Mouse (Mus musculus): ENCODE data around the gene Fnip2. TPM values are rescaled to one million over a fixed set of nuclear protein-coding genes. Genes with fewer than 3 reads are reported as not detected.

Gene Fnip2
- 4.4 and 6.9 TPM in 2 replicates for polyA plus RNA-seq (2014; fragmentation: Nextera tagmentation; extraction: Ambion mirVana)

- peak within 1 kb of the TSS; percentile 76 for H3K27ac ChIP-seq (ENCODE audit: low read depth, low read length)
Observed at GRCm38 (mm10) chr3:79567703-79568362, at the start of gene Fnip2. Fnip2 (minus strand) TSS chr3:79567796.

GRCm38 (mm10) chr3:79609886-79610285 lies 42.3 kb upstream of the Fnip2 start:
- Histone ChIP-seq H3K36me3 (ENCODE audit: control insufficient read depth, insufficient read depth, low read length) (peaks cover 43% of the 10 kb centered on the region), H3K27ac (ENCODE audit: low read depth, low read length) (no peak overlapping the region), H3K9ac (ENCODE audit: low read depth, low read length) (no peak overlapping the region), H3K4me2 (replicated peaks; ENCODE audit: low read depth, low read length) (no peak overlapping the region), H3K9me3 (ENCODE audit: control insufficient read depth, low read length) (peaks cover 3% of the 10 kb centered on the region; the same call in 1 of the 2 replicates), H3K4me3 (ENCODE audit: low read length) (no peak overlapping the region), H3K4me1 (ENCODE audit: control insufficient read depth, insufficient read depth, low read length) (no peaks in the 10 kb centered on the region), H3K27me3 (ENCODE audit: control insufficient read depth, insufficient read depth, low read length) (no peaks in the 10 kb centered on the region)
- no peak for ATAC-seq (ENCODE audit: low FRiP score, low TSS enrichment)
- 91% methylated on average over 2 of the region's 2 CpGs for WGBS

More at GRCm38 (mm10) chr3:79567703-79568362, at the start of gene Fnip2:
- H3K4me2 ChIP-seq (replicated peaks; ENCODE audit: low read depth, low read length): peak within 1 kb of the TSS; percentile 80
- ATAC-seq (ENCODE audit: low FRiP score, low TSS enrichment): peak; percentile 97
- peak within 1 kb of the TSS; percentile 81 for H3K9ac ChIP-seq (ENCODE audit: low read depth, low read length)
- no peaks in the 10 kb centered on the region for H3K36me3 ChIP-seq (ENCODE audit: control insufficient read depth, insufficient read depth, low read length)
- 0 out of 2 replicates have a peak, but pooled peaks cover 5% of the 10 kb centered on the region for H3K4me1 ChIP-seq (ENCODE audit: control insufficient read depth, insufficient read depth, low read length)
- no peaks in the 10 kb centered on the region for H3K9me3 ChIP-seq (ENCODE audit: control insufficient read depth, low read length)
- H3K27me3 ChIP-seq (ENCODE audit: control insufficient read depth, insufficient read depth, low read length): no peaks in the 10 kb centered on the region
- under 1% methylated on average over 53 of the region's 55 CpGs for WGBS
- peak within 1 kb of the TSS; percentile 82 for H3K4me3 ChIP-seq (ENCODE audit: low read length)

GRCm38 (mm10) chr3:79595468-79595867 lies 27.9 kb upstream of the Fnip2 start:
- Histone ChIP-seq H3K27ac (ENCODE audit: low read depth, low read length) (no peak overlapping the region), H3K4me3 (ENCODE audit: low read length) (no peak overlapping the region), H3K4me1 (ENCODE audit: control insufficient read depth, insufficient read depth, low read length) (0 out of 2 replicates have a peak, but pooled peaks cover 5% of the 10 kb centered on the region), H3K9ac (ENCODE audit: low read depth, low read length) (no peak overlapping the region), H3K36me3 (ENCODE audit: control insufficient read depth, insufficient read depth, low read length) (peaks cover 64% of the 10 kb centered on the region), H3K9me3 (ENCODE audit: control insufficient read depth, low read length) (no peaks in the 10 kb centered on the region), H3K27me3 (ENCODE audit: control insufficient read depth, insufficient read depth, low read length) (no peaks in the 10 kb centered on the region), H3K4me2 (replicated peaks; ENCODE audit: low read depth, low read length) (no peak overlapping the region)
- no peak for ATAC-seq (ENCODE audit: low FRiP score, low TSS enrichment)
- WGBS: 94% methylated on average over 7 of the region's 7 CpGs

GRCm38 (mm10) chr3:79591793-79592471 lies 24.3 kb upstream of the Fnip2 start:
- Histone ChIP-seq H3K27me3 (ENCODE audit: control insufficient read depth, insufficient read depth, low read length) (no peaks in the 10 kb centered on the region), H3K4me1 (ENCODE audit: control insufficient read depth, insufficient read depth, low read length) (0 out of 2 replicates have a peak, but pooled peaks cover 5% of the 10 kb centered on the region)
- ATAC-seq (ENCODE audit: low FRiP score, low TSS enrichment): no peak

GRCm38 (mm10) chr3:79590863-79591792 lies 23.5 kb upstream of the Fnip2 start, which contains the start of gene Ppid:
Ppid (plus strand) TSS chr3:79591342.
- H3K9me3 ChIP-seq (ENCODE audit: control insufficient read depth, low read length): no peaks in the 10 kb centered on the region
- peak within 1 kb of the TSS; percentile 61 for H3K4me3 ChIP-seq (ENCODE audit: low read length)
- H3K4me2 ChIP-seq (replicated peaks; ENCODE audit: low read depth, low read length): peak within 1 kb of the TSS; percentile 75
- H3K9ac ChIP-seq (ENCODE audit: low read depth, low read length): peak within 1 kb of the TSS; percentile 93
- 0 out of 2 replicates have a peak, but pooled peaks cover 5% of the 10 kb centered on the region for H3K4me1 ChIP-seq (ENCODE audit: control insufficient read depth, insufficient read depth, low read length)
- H3K27me3 ChIP-seq (ENCODE audit: control insufficient read depth, insufficient read depth, low read length): no peaks in the 10 kb centered on the region
- H3K27ac ChIP-seq (ENCODE audit: low read depth, low read length): peak within 1 kb of the TSS; percentile 85; the same call in 1 of the 2 replicates
- WGBS: 4% methylated on average over 63 of the region's 63 CpGs
- ATAC-seq (ENCODE audit: low FRiP score, low TSS enrichment): peak; percentile 86
- H3K36me3 ChIP-seq (ENCODE audit: control insufficient read depth, insufficient read depth, low read length): peaks cover 28% of the 10 kb centered on the region

More at GRCm38 (mm10) chr3:79591793-79592471, 24.3 kb upstream of the Fnip2 start:
- Histone ChIP-seq H3K9me3 (ENCODE audit: control insufficient read depth, low read length) (no peaks in the 10 kb centered on the region), H3K27ac (ENCODE audit: low read depth, low read length) (peak overlapping the region; percentile 85; the same call in 1 of the 2 replicates), H3K36me3 (ENCODE audit: control insufficient read depth, insufficient read depth, low read length) (peaks cover 36% of the 10 kb centered on the region), H3K4me3 (ENCODE audit: low read length) (peak overlapping the region; percentile 61), H3K9ac (ENCODE audit: low read depth, low read length) (peak overlapping the region; percentile 93), H3K4me2 (replicated peaks; ENCODE audit: low read depth, low read length) (peak overlapping the region; percentile 75)
- WGBS: 5% methylated on average over 15 of the region's 15 CpGs

- no peak overlapping the region for H3K9ac ChIP-seq (ENCODE audit: low read depth, low read length)
- ATAC-seq (ENCODE audit: low FRiP score, low TSS enrichment): no peak
- H3K9me3 ChIP-seq (ENCODE audit: control insufficient read depth, low read length): no peaks in the 10 kb centered on the region
- 0 out of 2 replicates have a peak, but pooled peaks cover 5% of the 10 kb centered on the region for H3K4me1 ChIP-seq (ENCODE audit: control insufficient read depth, insufficient read depth, low read length)
- peaks cover 14% of the 10 kb centered on the region for H3K36me3 ChIP-seq (ENCODE audit: control insufficient read depth, insufficient read depth, low read length)
- H3K4me2 ChIP-seq (replicated peaks; ENCODE audit: low read depth, low read length): no peak overlapping the region
- H3K27me3 ChIP-seq (ENCODE audit: control insufficient read depth, insufficient read depth, low read length): no peaks in the 10 kb centered on the region
- 79% methylated on average over 2 of the region's 2 CpGs for WGBS
- H3K4me3 ChIP-seq (ENCODE audit: low read length): no peak overlapping the region
- H3K27ac ChIP-seq (ENCODE audit: low read depth, low read length): no peak overlapping the region
Observed at GRCm38 (mm10) chr3:79589671-79590070, 22.1 kb upstream of the Fnip2 start.

- ATAC-seq (ENCODE audit: low FRiP score, low TSS enrichment): peak; percentile 78
- Histone ChIP-seq H3K36me3 (ENCODE audit: control insufficient read depth, insufficient read depth, low read length) (no peaks in the 10 kb centered on the region), H3K27ac (ENCODE audit: low read depth, low read length) (no peak overlapping the region), H3K4me2 (replicated peaks; ENCODE audit: low read depth, low read length) (no peak overlapping the region), H3K9ac (ENCODE audit: low read depth, low read length) (no peak overlapping the region), H3K9me3 (ENCODE audit: control insufficient read depth, low read length) (no peaks in the 10 kb centered on the region), H3K4me1 (ENCODE audit: control insufficient read depth, insufficient read depth, low read length) (no peaks in the 10 kb centered on the region), H3K4me3 (ENCODE audit: low read length) (no peak overlapping the region), H3K27me3 (ENCODE audit: control insufficient read depth, insufficient read depth, low read length) (no peaks in the 10 kb centered on the region)
- WGBS: 8% methylated on average over 6 of the region's 6 CpGs
Observed at GRCm38 (mm10) chr3:79586804-79587203, 19.2 kb upstream of the Fnip2 start.

GRCm38 (mm10) chr3:79579891-79580575 lies 12.4 kb upstream of the Fnip2 start:
- no peak for ATAC-seq (ENCODE audit: low FRiP score, low TSS enrichment)
- Histone ChIP-seq H3K27ac (ENCODE audit: low read depth, low read length) (no peak overlapping the region), H3K4me2 (replicated peaks; ENCODE audit: low read depth, low read length) (no peak overlapping the region), H3K27me3 (ENCODE audit: control insufficient read depth, insufficient read depth, low read length) (no peaks in the 10 kb centered on the region), H3K9ac (ENCODE audit: low read depth, low read length) (no peak overlapping the region), H3K4me1 (ENCODE audit: control insufficient read depth, insufficient read depth, low read length) (peaks cover 4% of the 10 kb centered on the region; the same call in 1 of the 2 replicates), H3K9me3 (ENCODE audit: control insufficient read depth, low read length) (no peaks in the 10 kb centered on the region), H3K36me3 (ENCODE audit: control insufficient read depth, insufficient read depth, low read length) (no peaks in the 10 kb centered on the region), H3K4me3 (ENCODE audit: low read length) (no peak overlapping the region)
- 65% methylated on average over 5 of the region's 5 CpGs for WGBS
